Mouse (Mus musculus) MEL (cell line): Measurements from ENCODE around the gene Tas2r121.

ENCODE experiments used
- ETS1 ChIP-seq: IDR thresholded peaks from 2 replicates; pipeline ENCODE4 v1.6.1; 2012; ENCODE audit warnings: low read depth, mild to moderate bottlenecking, inconsistent platforms, low read length, improper control_type of control experiment, moderate library complexity
- GATA1 ChIP-seq: IDR thresholded peaks from 2 replicates; pipeline ENCODE4 v1.6.1; 2011; ENCODE audit warnings: low read depth, low read length, improper control_type of control experiment

DNA sequence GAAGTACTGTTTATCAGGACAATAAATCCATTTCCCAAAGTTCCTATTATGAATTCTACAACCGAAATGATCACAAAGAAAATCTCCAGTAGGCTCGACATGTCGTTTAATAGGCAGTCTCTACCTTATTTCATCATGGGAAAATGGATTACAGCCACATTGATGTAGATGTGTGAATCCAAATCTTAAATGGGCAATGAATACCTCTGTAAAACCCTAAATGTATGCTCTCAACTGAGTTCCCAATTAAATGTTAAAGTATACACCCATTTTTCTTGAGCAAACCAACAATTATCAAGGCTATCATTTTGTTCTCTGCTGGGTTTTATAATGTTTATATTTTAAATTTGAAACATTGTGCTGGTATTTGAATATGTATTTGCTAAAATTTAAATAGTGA lies 11.0 kb upstream of the Tas2r121 start, which contains the start of gene Tas2r122:
- TF ChIP-seq GATA1 (no peak), ETS1 (no peak)
